Mouse (Mus musculus) heart, embryonic 13.5 days (tissue): Measurements from ENCODE around the gene Ppfia1. TPM values are rescaled to one million over a fixed set of nuclear protein-coding genes. Genes with fewer than 3 reads are reported as not detected.

ENCODE experiments used
- polyA plus RNA-seq: library from polyadenylated mRNA; unstranded; fragments of >200 nt; fragmentation: Nextera tagmentation; extraction: Ambion mirVana; gene quantifications from 2 replicates; pipeline ENCODE4 v1.2.1, GENCODE M21; 2015

Ppfia1 gene
- polyA plus RNA-seq, 1 experiment from 2014 or later = 23.3 TPM

Other genes starting within 250 kb of the Ppfia1 start
- 118 and 126 TPM in 2 replicates for gene Cttn, start 82.7 kb downstream of the Ppfia1 start, polyA plus RNA-seq
- gene Fadd, start 28.7 kb upstream of the Ppfia1 start, polyA plus RNA-seq = 12.1 and 12.5 TPM in 2 replicates
- 8.3 and 8.4 TPM in 2 replicates for gene Ano1, start 198.2 kb upstream of the Ppfia1 start, polyA plus RNA-seq